In the genomic region with DNA sequence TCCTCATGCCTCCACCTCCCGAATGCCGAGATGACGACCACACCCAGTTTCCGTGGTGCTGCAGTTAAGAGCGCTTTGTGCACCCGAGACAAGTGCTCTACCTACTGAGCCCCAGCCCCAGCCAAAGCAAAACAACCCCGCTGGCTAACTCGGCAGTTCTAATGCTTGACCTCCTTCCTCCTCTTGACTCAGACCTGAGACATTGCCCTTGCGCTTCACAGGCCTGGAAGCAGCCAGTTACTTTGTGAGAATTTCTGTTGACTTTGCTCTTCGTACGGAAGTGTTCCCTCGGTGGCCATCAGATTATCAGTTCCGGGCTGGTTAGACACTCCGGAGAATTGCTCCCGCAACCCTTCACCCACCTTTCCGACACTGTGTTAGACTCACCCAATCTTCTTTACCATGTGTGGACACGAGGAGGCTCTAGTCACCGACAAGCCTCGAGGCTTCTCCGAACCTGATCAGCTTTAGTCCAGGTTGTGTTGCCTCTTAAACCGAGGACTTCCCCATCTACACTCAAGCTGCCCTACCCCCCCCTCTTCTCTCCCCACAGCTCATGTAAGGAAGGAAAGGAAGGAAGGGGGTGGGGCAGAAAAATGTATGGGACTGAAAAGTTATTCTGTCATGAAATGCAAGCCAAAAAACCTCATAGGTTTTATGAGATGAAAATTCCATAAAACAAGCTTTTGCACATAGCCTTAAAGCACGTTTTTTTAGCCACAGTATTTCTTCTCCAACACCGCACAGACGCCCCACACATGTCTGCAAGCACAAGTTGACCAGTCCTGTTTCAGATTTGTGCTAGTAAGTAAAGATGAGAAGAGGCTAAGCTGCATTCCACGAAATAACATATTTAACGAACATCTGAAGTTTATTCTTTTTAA, we compare ENCODE assay signal across 8 mouse cellular contexts. TPM values are rescaled to one million over a fixed set of nuclear protein-coding genes. Genes with fewer than 3 reads are reported as not detected.
A peak's percentile ranks its signal among the peaks of the same experiment; 100 is the strongest.
DNase-seq lines count a peak whose midpoint lies in the region; ATAC-seq and TF ChIP-seq lines count a peak whose summit lies in the region.

No protein-coding gene starts in this region.

- peaks cover 0 to 16% of the 10 kb centered on the region in 2 experiments; a peak in 2 of 4 replicates for H3K4me1 ChIP-seq in MEL (ENCODE audit: control insufficient read depth in 1 of 2, insufficient read depth in 2 of 2, low read length in 2 of 2)
- peaks cover 25% of the 10 kb centered on the region for H3K4me1 ChIP-seq in heart, embryonic 12.5 days (replicated peaks)
- H3K4me1 ChIP-seq in liver, embryonic 11.5 days (replicated peaks; ENCODE audit: control insufficient read depth, insufficient read depth, low read length), result peaks cover 9% of the 10 kb centered on the region

- peaks cover 29% of the 10 kb centered on the region for H3K79me2 ChIP-seq in MEL (ENCODE audit: control insufficient read depth, insufficient read depth, low read length, poor library complexity)

- TF ChIP-seq POLR2A in MEL (IDR thresholded peaks at IDR 0.05; ENCODE audit: control insufficient read depth in 1 of 2, insufficient read depth in 1 of 2, low read depth in 1 of 2, low read length in 2 of 2, poor library complexity in 1 of 2), result peak in 1 of 2 experiments; percentile 68; a peak in 2 of 4 replicates

- peak overlapping the region; percentile 77 for H3K9ac ChIP-seq in MEL (ENCODE audit: control insufficient read depth, low read depth, low read length, poor library complexity, severe bottlenecking)
- H3K9ac ChIP-seq in heart, embryonic 12.5 days, result peak overlapping the region; percentile 35; the same call in 1 of the 2 replicates
- peak overlapping the region; percentile 66 for H3K9ac ChIP-seq in liver, embryonic 11.5 days (ENCODE audit: low read depth, low read length)

- H3K4me3 ChIP-seq in MEL (ENCODE audit: control insufficient read depth in 1 of 2, insufficient read depth in 1 of 2, low read depth in 2 of 2, low read length in 2 of 2), result peak overlapping the region; percentile 64 to 74
- peak overlapping the region; percentile 28 for H3K4me3 ChIP-seq in heart, embryonic 12.5 days
- peak overlapping the region; percentile 41 for H3K4me3 ChIP-seq in liver, embryonic 11.5 days (ENCODE audit: low read depth, low read length)
- H3K4me3 ChIP-seq in left cerebral cortex, adult 2 months, result no peak overlapping the region

- H3K27me3 ChIP-seq in MEL (ENCODE audit: control insufficient read depth in 1 of 2, insufficient read depth in 2 of 2, low read length in 2 of 2), result no peaks in the 10 kb centered on the region
- H3K27me3 ChIP-seq in heart, embryonic 12.5 days (replicated peaks), result no peaks in the 10 kb centered on the region
- H3K27me3 ChIP-seq in liver, embryonic 11.5 days (replicated peaks; ENCODE audit: control insufficient read depth, insufficient read depth, low read length), result no peaks in the 10 kb centered on the region

- TF ChIP-seq RAD21 in MEL (IDR thresholded peaks at IDR 0.05; ENCODE audit: low read depth, low read length), result no peak

- DNase-seq in A20 (ENCODE audit: low read depth, low spot score) (peak; percentile 93), MEL (ENCODE audit: low read depth, low spot score) (peak; percentile 94)
- DNase-seq in liver, embryonic 11.5 days (ENCODE audit: low spot score), result peak; percentile 69
- peak; percentile 58 to 65 for DNase-seq in spleen, postnatal 10 days (ENCODE audit: low spot score in 2 of 2)
- no peak for DNase-seq in left cerebral cortex, postnatal 4 days
- DNase-seq in left cerebral cortex, adult 2 months (ENCODE audit: extremely low spot score in 1 of 2, low spot score in 2 of 2), result no peak
- DNase-seq in right cerebral cortex, adult 2 months (ENCODE audit: low spot score in 2 of 2), result no peak

- ATAC-seq in heart, embryonic 12.5 days (ENCODE audit: insufficient number of reproducible peaks, low FRiP score), result peak; percentile 60; the same call in 1 of the 2 replicates
- ATAC-seq in liver, embryonic 11.5 days (replicated peaks; ENCODE audit: low FRiP score), result peak; percentile 87

- no peak for TF ChIP-seq CTCF in MEL (IDR thresholded peaks at IDR 0.05 in 2 of 3, conservative IDR thresholded peaks at IDR 0.05 in 1 of 3; ENCODE audit: control insufficient read depth in 1 of 3, insufficient read depth in 1 of 3, low read depth in 2 of 3, low read length in 3 of 3, poor library complexity in 1 of 3, severe bottlenecking in 1 of 3)
- no peak for TF ChIP-seq CTCF in left cerebral cortex, adult 2 months (IDR thresholded peaks at IDR 0.05)

- H3K4me2 ChIP-seq in heart, embryonic 12.5 days, result peak overlapping the region; percentile 57
- peak overlapping the region; percentile 67 for H3K4me2 ChIP-seq in liver, embryonic 11.5 days

- H3K9me3 ChIP-seq in MEL (replicated peaks; ENCODE audit: insufficient read depth, low read length), result no peaks in the 10 kb centered on the region
- no peaks in the 10 kb centered on the region for H3K9me3 ChIP-seq in heart, embryonic 12.5 days (replicated peaks)
- no peaks in the 10 kb centered on the region for H3K9me3 ChIP-seq in liver, embryonic 11.5 days (ENCODE audit: control insufficient read depth, low read length)

- intact Hi-C loops in left cerebral cortex, postnatal 4 days (cut with DNase I), result no loop called here
- intact Hi-C loops in left cerebral cortex, adult 2 months (cut with DNase I), result no loop called here

- peak; percentile 14 to 33; a peak in 1 of 4 replicates for TF ChIP-seq EP300 in MEL (IDR thresholded peaks at IDR 0.05; ENCODE audit: low read depth in 1 of 2, low read length in 2 of 2)

- peak overlapping the region; percentile 94 for H3K27ac ChIP-seq in MEL (ENCODE audit: control insufficient read depth, low read depth, low read length)
- peak overlapping the region; percentile 80 for H3K27ac ChIP-seq in heart, embryonic 12.5 days (ENCODE audit: poor library complexity, severe bottlenecking)
- peak overlapping the region; percentile 83 for H3K27ac ChIP-seq in liver, embryonic 11.5 days (ENCODE audit: low read depth, low read length)
- no peak overlapping the region for H3K27ac ChIP-seq in left cerebral cortex, adult 2 months

- 54% methylated on average over 26 of the region's 26 CpGs for WGBS in heart, embryonic 12.5 days
- WGBS in liver, embryonic 11.5 days, result 35% methylated on average over 26 of the region's 26 CpGs

- peaks cover 0 to 14% of the 10 kb centered on the region in 2 experiments; a peak in 2 of 4 replicates for H3K36me3 ChIP-seq in MEL (ENCODE audit: control insufficient read depth in 1 of 2, insufficient read depth in 2 of 2, low read length in 2 of 2)
- no peaks in the 10 kb centered on the region for H3K36me3 ChIP-seq in heart, embryonic 12.5 days
- no peaks in the 10 kb centered on the region for H3K36me3 ChIP-seq in liver, embryonic 11.5 days (ENCODE audit: control insufficient read depth, insufficient read depth, low read length)

TF ChIP-seq in MEL, 35 proteins besides CTCF, POLR2A, EP300 and RAD21 (continues in another document):
- 0 out of 2 replicates have a peak, but pooled peaks have one; percentile 54 for TF ChIP-seq BHLHE40 (IDR thresholded peaks at IDR 0.05; ENCODE audit: borderline replicate concordance, low read depth, low read length)
- peak; percentile 34; the same call in 1 of the 2 replicates for TF ChIP-seq ETS1 (IDR thresholded peaks at IDR 0.05; ENCODE audit: low read depth, low read length)
- peak; percentile 79 for TF ChIP-seq CHD2 (IDR thresholded peaks at IDR 0.05; ENCODE audit: low read length)
- peak; percentile 7; the same call in 1 of the 2 replicates for TF ChIP-seq TCF12 (IDR thresholded peaks at IDR 0.05; ENCODE audit: low read depth, low read length)
- no peak for TF ChIP-seq ZC3H11A (IDR thresholded peaks at IDR 0.05; ENCODE audit: low read depth, low read length)
- TF ChIP-seq GABPA (IDR thresholded peaks at IDR 0.05; ENCODE audit: low read depth, low read length), result no peak
- peak; percentile 38; the same call in 1 of the 2 replicates for TF ChIP-seq ELF1 (IDR thresholded peaks at IDR 0.05; ENCODE audit: low read depth, low read length)
- peak; percentile 55 for TF ChIP-seq NELFE (IDR thresholded peaks at IDR 0.05; ENCODE audit: low read depth, low read length)
- TF ChIP-seq NRF1 (IDR thresholded peaks at IDR 0.05; ENCODE audit: insufficient read depth, low read depth, low read length, poor library complexity, severe bottlenecking), result no peak
- TF ChIP-seq MAFK (IDR thresholded peaks at IDR 0.05; ENCODE audit: borderline replicate concordance, low read depth, low read length), result 0 out of 2 replicates have a peak, but pooled peaks have one; percentile 10
- TF ChIP-seq MEF2A (IDR thresholded peaks at IDR 0.05; ENCODE audit: extremely low read depth, insufficient replicate concordance, low read depth, low read length, poor library complexity, severe bottlenecking), result no peak
- peak; percentile 19; the same call in 1 of the 2 replicates for TF ChIP-seq POLR2AphosphoS2 (IDR thresholded peaks at IDR 0.05; ENCODE audit: low read length)
- no peak for TF ChIP-seq SMC3 (IDR thresholded peaks at IDR 0.05; ENCODE audit: low read depth, low read length)
- peak; percentile 84 for TF ChIP-seq SIN3A (IDR thresholded peaks at IDR 0.05; ENCODE audit: low read length)
- TF ChIP-seq USF1 (IDR thresholded peaks at IDR 0.05; ENCODE audit: low read depth, low read length), result no peak
- TF ChIP-seq E2F4 (IDR thresholded peaks at IDR 0.05; ENCODE audit: borderline replicate concordance, low read depth, low read length), result 0 out of 2 replicates have a peak, but pooled peaks have one; percentile 22
- TF ChIP-seq CHD1 (IDR thresholded peaks at IDR 0.05; ENCODE audit: low read depth, low read length), result no peak
- TF ChIP-seq RCOR1 (IDR thresholded peaks at IDR 0.05; ENCODE audit: low read depth, low read length), result no peak
- no peak for TF ChIP-seq ZNF384 (IDR thresholded peaks at IDR 0.05; ENCODE audit: low read depth, low read length)
- peak; percentile 43; the same call in 1 of the 2 replicates for TF ChIP-seq KAT2A (conservative IDR thresholded peaks at IDR 0.05; ENCODE audit: low read depth, low read length)
- TF ChIP-seq USF2 (IDR thresholded peaks at IDR 0.05; ENCODE audit: borderline replicate concordance in 1 of 2, insufficient read depth in 1 of 2, low read depth in 1 of 2, low read length in 2 of 2), result no peak
- TF ChIP-seq MAX (IDR thresholded peaks at IDR 0.05; ENCODE audit: low read length), result peak; percentile 73
- no peak for TF ChIP-seq JUND (IDR thresholded peaks at IDR 0.05; ENCODE audit: low read depth, low read length)
- TF ChIP-seq TAL1 (IDR thresholded peaks at IDR 0.05; ENCODE audit: low read length), result no peak

RNA-seq across cellular contexts. Expression of a gene that starts 44.1 kb away (rescaled TPM):
- 5.2 and 7.8 TPM in 2 replicates for total RNA-seq in MEL (2012; rRNA removed)
- polyA plus RNA-seq in MEL (2012; ENCODE audit: insufficient read depth in 1 of 2, insufficient read length in 2 of 2, low read depth in 1 of 2, low replicate concordance in 2 of 2, missing spikeins in 1 of 2), result 10 to 100 TPM; 27.1 to 83.9 TPM
- 7.3 and 8.2 TPM in 2 replicates for polyA plus RNA-seq in heart, embryonic 12.5 days (2016; fragmentation: Nextera tagmentation; extraction: Ambion mirVana)
- 12.0 and 12.7 TPM in 2 replicates for polyA plus RNA-seq in liver, embryonic 11.5 days (2014; fragmentation: Nextera tagmentation; extraction: Ambion mirVana)
- 1 to 10 TPM; 6.7 to 6.9 TPM for total RNA-seq in left cerebral cortex, postnatal 4 days (2021)
- total RNA-seq in left cerebral cortex, adult 2 months (2021), result 1 to 10 TPM; 7.4 to 7.9 TPM

Comparison
In these comparisons a context has a peak if more than half of its experiments do, and no peak if none do; other contexts are left out.
1. DNase-seq: peak in A20 (single experiment), MEL (single experiment), liver, embryonic 11.5 days (single experiment) and spleen, postnatal 10 days (2 of 2); none in left cerebral cortex, postnatal 4 days (single experiment), left cerebral cortex, adult 2 months (0 of 2) and right cerebral cortex, adult 2 months (0 of 2).
2. Peak in every context shown above with its lines, with median percentiles within 50 percentile points of each other: H3K9ac ChIP-seq.